Mouse (Mus musculus): ENCODE results near the gene Theg. TPM values are rescaled to one million over a fixed set of nuclear protein-coding genes. Genes with fewer than 3 reads are reported as not detected.

The Theg gene
- polyA plus RNA-seq, 2 experiments = not detected

GRCm38 (mm10) chr10:79573611-79574010 is 13.5 kb downstream of the Theg start:
- no peaks in the 10 kb centered on the region for H3K4me1 ChIP-seq (ENCODE audit: control insufficient read depth, insufficient read depth, low read length)
- no peak overlapping the region for H3K4me3 ChIP-seq (replicated peaks; ENCODE audit: low read length)
- ATAC-seq (ENCODE audit: low FRiP score, low read depth) (no peak), DNase-seq (ENCODE audit: low spot score) (no peak)
- H3K27ac ChIP-seq (replicated peaks; ENCODE audit: low read depth, low read length) = no peak overlapping the region
- H3K4me2 ChIP-seq (replicated peaks; ENCODE audit: low read depth, low read length, severe bottlenecking) = no peak overlapping the region
- H3K9ac ChIP-seq (ENCODE audit: low read depth, low read length, severe bottlenecking) = no peak overlapping the region
- no peaks in the 10 kb centered on the region for H3K9me3 ChIP-seq (ENCODE audit: control insufficient read depth, low read length)
- WGBS = 85% methylated on average over 6 of the region's 6 CpGs
- H3K27me3 ChIP-seq (ENCODE audit: control insufficient read depth, insufficient read depth, low read length) = no peaks in the 10 kb centered on the region
- H3K36me3 ChIP-seq (ENCODE audit: control insufficient read depth, insufficient read depth, low read length) = no peaks in the 10 kb centered on the region
- no peak for TF ChIP-seq POLR2A (IDR thresholded peaks at IDR 0.05; ENCODE audit: borderline replicate concordance, extremely low read depth, insufficient read depth, insufficient read length)

GRCm38 (mm10) chr10:79571314-79571713 is 15.8 kb downstream of the Theg start:
- no peak for TF ChIP-seq POLR2A (IDR thresholded peaks at IDR 0.05; ENCODE audit: borderline replicate concordance, extremely low read depth, insufficient read depth, insufficient read length)
- Histone ChIP-seq H3K27me3 (ENCODE audit: control insufficient read depth, insufficient read depth, low read length) (no peaks in the 10 kb centered on the region), H3K9ac (ENCODE audit: low read depth, low read length, severe bottlenecking) (no peak overlapping the region), H3K4me2 (replicated peaks; ENCODE audit: low read depth, low read length, severe bottlenecking) (no peak overlapping the region), H3K4me1 (ENCODE audit: control insufficient read depth, insufficient read depth, low read length) (no peaks in the 10 kb centered on the region), H3K4me3 (replicated peaks; ENCODE audit: low read length) (no peak overlapping the region), H3K9me3 (ENCODE audit: control insufficient read depth, low read length) (no peaks in the 10 kb centered on the region), H3K27ac (replicated peaks; ENCODE audit: low read depth, low read length) (no peak overlapping the region), H3K36me3 (ENCODE audit: control insufficient read depth, insufficient read depth, low read length) (no peaks in the 10 kb centered on the region)
- 90% methylated on average over 2 of the region's 2 CpGs for WGBS
- DNase-seq (ENCODE audit: low spot score) (no peak), ATAC-seq (ENCODE audit: low FRiP score, low read depth) (no peak)

- H3K9me3 ChIP-seq (ENCODE audit: control insufficient read depth, low read length) = no peaks in the 10 kb centered on the region
- no peak overlapping the region for H3K27ac ChIP-seq (replicated peaks; ENCODE audit: low read depth, low read length)
- no peak overlapping the region for H3K9ac ChIP-seq (ENCODE audit: low read depth, low read length, severe bottlenecking)
- no peak for DNase-seq (ENCODE audit: low spot score)
- no peaks in the 10 kb centered on the region for H3K36me3 ChIP-seq (ENCODE audit: control insufficient read depth, insufficient read depth, low read length)
- H3K27me3 ChIP-seq (ENCODE audit: control insufficient read depth, insufficient read depth, low read length) = no peaks in the 10 kb centered on the region
- ATAC-seq (ENCODE audit: low FRiP score, low read depth) = no peak
- no peak for TF ChIP-seq POLR2A (IDR thresholded peaks at IDR 0.05; ENCODE audit: borderline replicate concordance, extremely low read depth, insufficient read depth, insufficient read length)
- no peaks in the 10 kb centered on the region for H3K4me1 ChIP-seq (ENCODE audit: control insufficient read depth, insufficient read depth, low read length)
- no peak overlapping the region for H3K4me2 ChIP-seq (replicated peaks; ENCODE audit: low read depth, low read length, severe bottlenecking)
- no peak overlapping the region for H3K4me3 ChIP-seq (replicated peaks; ENCODE audit: low read length)
- 85% methylated on average over 5 of the region's 5 CpGs for WGBS
Measured at GRCm38 (mm10) chr10:79569921-79570320, 17.2 kb downstream of the Theg start.

GRCm38 (mm10) chr10:79559716-79560115 is 27.4 kb downstream of the Theg start:
- WGBS = 91% methylated on average over 2 of the region's 2 CpGs
- Histone ChIP-seq H3K9me3 (ENCODE audit: control insufficient read depth, low read length) (0 out of 2 replicates have a peak, but pooled peaks cover 4% of the 10 kb centered on the region), H3K4me3 (replicated peaks; ENCODE audit: low read length) (no peak overlapping the region), H3K4me2 (replicated peaks; ENCODE audit: low read depth, low read length, severe bottlenecking) (no peak overlapping the region), H3K36me3 (ENCODE audit: control insufficient read depth, insufficient read depth, low read length) (no peaks in the 10 kb centered on the region), H3K27me3 (ENCODE audit: control insufficient read depth, insufficient read depth, low read length) (no peaks in the 10 kb centered on the region), H3K4me1 (ENCODE audit: control insufficient read depth, insufficient read depth, low read length) (no peaks in the 10 kb centered on the region), H3K27ac (replicated peaks; ENCODE audit: low read depth, low read length) (no peak overlapping the region), H3K9ac (ENCODE audit: low read depth, low read length, severe bottlenecking) (no peak overlapping the region)
- ATAC-seq (ENCODE audit: low FRiP score, low read depth) (no peak), DNase-seq (ENCODE audit: low spot score) (no peak)
- no peak for TF ChIP-seq POLR2A (IDR thresholded peaks at IDR 0.05; ENCODE audit: borderline replicate concordance, extremely low read depth, insufficient read depth, insufficient read length)

GRCm38 (mm10) chr10:79557496-79557895 is 29.6 kb downstream of the Theg start:
- Histone ChIP-seq H3K4me2 (replicated peaks; ENCODE audit: low read depth, low read length, severe bottlenecking) (no peak overlapping the region), H3K36me3 (ENCODE audit: control insufficient read depth, insufficient read depth, low read length) (no peaks in the 10 kb centered on the region), H3K4me1 (ENCODE audit: control insufficient read depth, insufficient read depth, low read length) (peaks cover 11% of the 10 kb centered on the region), H3K27me3 (ENCODE audit: control insufficient read depth, insufficient read depth, low read length) (no peaks in the 10 kb centered on the region), H3K9me3 (ENCODE audit: control insufficient read depth, low read length) (no peaks in the 10 kb centered on the region), H3K9ac (ENCODE audit: low read depth, low read length, severe bottlenecking) (no peak overlapping the region), H3K27ac (replicated peaks; ENCODE audit: low read depth, low read length) (no peak overlapping the region), H3K4me3 (replicated peaks; ENCODE audit: low read length) (no peak overlapping the region)
- no peak for DNase-seq (ENCODE audit: low spot score)
- 95% methylated on average over 5 of the region's 5 CpGs for WGBS
- ATAC-seq (ENCODE audit: low FRiP score, low read depth) = no peak
- TF ChIP-seq POLR2A (IDR thresholded peaks at IDR 0.05; ENCODE audit: borderline replicate concordance, extremely low read depth, insufficient read depth, insufficient read length) = no peak

- Histone ChIP-seq H3K9ac (ENCODE audit: low read depth, low read length, severe bottlenecking) (no peak overlapping the region), H3K4me1 (ENCODE audit: control insufficient read depth, insufficient read depth, low read length) (peaks cover 11% of the 10 kb centered on the region), H3K27me3 (ENCODE audit: control insufficient read depth, insufficient read depth, low read length) (no peaks in the 10 kb centered on the region), H3K36me3 (ENCODE audit: control insufficient read depth, insufficient read depth, low read length) (no peaks in the 10 kb centered on the region), H3K9me3 (ENCODE audit: control insufficient read depth, low read length) (no peaks in the 10 kb centered on the region), H3K4me2 (replicated peaks; ENCODE audit: low read depth, low read length, severe bottlenecking) (no peak overlapping the region), H3K27ac (replicated peaks; ENCODE audit: low read depth, low read length) (no peak overlapping the region), H3K4me3 (replicated peaks; ENCODE audit: low read length) (no peak overlapping the region)
- DNase-seq (ENCODE audit: low spot score) (no peak), ATAC-seq (ENCODE audit: low FRiP score, low read depth) (no peak)
- no peak for TF ChIP-seq POLR2A (IDR thresholded peaks at IDR 0.05; ENCODE audit: borderline replicate concordance, extremely low read depth, insufficient read depth, insufficient read length)
- 85% methylated on average over 5 of the region's 5 CpGs for WGBS
Measured at GRCm38 (mm10) chr10:79556951-79557350, 30.2 kb downstream of the Theg start.

Data from limb, embryonic 14.5 days (tissue).